Mouse (Mus musculus): Measurements from ENCODE around the gene Scgb1b3. TPM values are rescaled to one million over a fixed set of nuclear protein-coding genes. Genes with fewer than 3 reads are reported as not detected.

The Scgb1b3 gene
- not detected in 2 replicates for total RNA-seq (2015; ENCODE audit: low replicate concordance)
- total RNA-seq (2017; ENCODE audit: low replicate concordance): not detected in 2 replicates

DNA sequence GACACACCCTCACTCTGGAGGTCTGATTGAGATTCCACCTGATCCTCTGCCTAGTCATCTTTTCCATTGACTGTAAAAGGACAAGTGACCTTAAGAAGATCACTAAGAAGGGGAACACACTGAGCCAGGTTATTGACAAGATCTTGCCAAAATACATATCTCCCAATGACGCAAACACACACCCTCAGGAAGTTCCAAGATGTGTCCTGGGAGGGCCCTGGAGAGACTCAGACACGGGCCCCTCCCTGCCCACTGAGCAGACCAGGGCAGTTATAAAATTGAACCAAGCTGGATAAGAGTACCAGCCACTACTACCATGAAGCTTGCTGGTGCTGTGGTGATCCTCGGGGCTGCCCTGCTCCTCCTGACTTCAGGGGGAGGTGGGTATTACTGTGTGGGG is at the start of gene Scgb1b3:
TSS of gene Scgb1b3 (plus strand) at position 301 of the 400 bp plus-strand sequence.
- ATAC-seq (replicated peaks; ENCODE audit: low FRiP score, poor library complexity, severe bottlenecking): no peak

DNA sequence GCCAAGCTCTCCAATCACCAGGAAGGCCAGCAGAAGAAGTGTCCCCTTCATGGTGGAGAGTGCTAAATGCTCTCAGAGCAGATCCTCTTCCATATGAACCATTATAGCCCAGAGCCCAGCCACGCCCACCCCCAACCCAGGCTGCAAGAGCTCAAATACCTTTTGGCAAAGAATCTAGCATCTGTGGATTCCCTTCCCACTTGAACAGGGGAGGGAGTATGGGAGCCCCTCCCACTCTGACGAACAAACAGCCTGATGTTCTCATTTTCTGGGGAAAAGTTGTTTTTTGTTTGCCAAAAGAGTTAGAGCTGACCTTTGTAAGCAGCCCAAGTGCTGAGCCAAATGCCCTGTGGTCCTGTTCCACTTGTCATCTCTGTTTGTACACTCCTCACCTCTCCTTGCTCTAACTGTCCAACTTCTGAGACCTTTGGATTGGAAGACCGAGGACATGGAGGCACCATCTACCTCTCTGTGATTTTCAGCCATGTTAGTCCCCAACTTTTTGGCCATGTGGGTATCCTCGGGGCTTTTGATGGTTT is 13.3 kb upstream of the Scgb1b3 start, which contains the start of gene Scgb2b3:
TSS of gene Scgb2b3 (minus strand) at position 51 of the 539 bp plus-strand sequence.
- ATAC-seq (replicated peaks; ENCODE audit: low FRiP score, poor library complexity, severe bottlenecking): no peak

Other genes starting within 250 kb of the Scgb1b3 start
- not detected in 2 replicates for gene Scn1b, start 248.6 kb upstream of the Scgb1b3 start, total RNA-seq (2015; ENCODE audit: low replicate concordance)
- 1.3 TPM in 1 of 2 replicates, not detected in the other for gene Scn1b, start 248.6 kb upstream of the Scgb1b3 start, total RNA-seq (2017; ENCODE audit: low replicate concordance)
- 19.1 and 38.6 TPM in 2 replicates for gene Gramd1a, start 219.7 kb upstream of the Scgb1b3 start, total RNA-seq (2015; ENCODE audit: low replicate concordance)
- gene Gramd1a, start 219.7 kb upstream of the Scgb1b3 start, total RNA-seq (2017; ENCODE audit: low replicate concordance): 6.7 and 29.1 TPM in 2 replicates
- not detected in 2 replicates for gene Scgb2b2, start 85.1 kb upstream of the Scgb1b3 start, total RNA-seq (2015; ENCODE audit: low replicate concordance)
- not detected in 2 replicates for gene Scgb2b2, start 85.1 kb upstream of the Scgb1b3 start, total RNA-seq (2017; ENCODE audit: low replicate concordance)
- not detected in 2 replicates for gene Scgb1b2, start 83.8 kb upstream of the Scgb1b3 start, total RNA-seq (2015; ENCODE audit: low replicate concordance)
- not detected in 2 replicates for gene Scgb1b2, start 83.8 kb upstream of the Scgb1b3 start, total RNA-seq (2017; ENCODE audit: low replicate concordance)
- gene Scgb2b3, start 13.5 kb upstream of the Scgb1b3 start, total RNA-seq (2015; ENCODE audit: low replicate concordance): not detected in 2 replicates
- gene Scgb2b3, start 13.5 kb upstream of the Scgb1b3 start, total RNA-seq (2017; ENCODE audit: low replicate concordance): not detected in 2 replicates